Mouse (Mus musculus): Measurements from ENCODE around the gene Kcnc1.

Gene Kcnc1

DNA sequence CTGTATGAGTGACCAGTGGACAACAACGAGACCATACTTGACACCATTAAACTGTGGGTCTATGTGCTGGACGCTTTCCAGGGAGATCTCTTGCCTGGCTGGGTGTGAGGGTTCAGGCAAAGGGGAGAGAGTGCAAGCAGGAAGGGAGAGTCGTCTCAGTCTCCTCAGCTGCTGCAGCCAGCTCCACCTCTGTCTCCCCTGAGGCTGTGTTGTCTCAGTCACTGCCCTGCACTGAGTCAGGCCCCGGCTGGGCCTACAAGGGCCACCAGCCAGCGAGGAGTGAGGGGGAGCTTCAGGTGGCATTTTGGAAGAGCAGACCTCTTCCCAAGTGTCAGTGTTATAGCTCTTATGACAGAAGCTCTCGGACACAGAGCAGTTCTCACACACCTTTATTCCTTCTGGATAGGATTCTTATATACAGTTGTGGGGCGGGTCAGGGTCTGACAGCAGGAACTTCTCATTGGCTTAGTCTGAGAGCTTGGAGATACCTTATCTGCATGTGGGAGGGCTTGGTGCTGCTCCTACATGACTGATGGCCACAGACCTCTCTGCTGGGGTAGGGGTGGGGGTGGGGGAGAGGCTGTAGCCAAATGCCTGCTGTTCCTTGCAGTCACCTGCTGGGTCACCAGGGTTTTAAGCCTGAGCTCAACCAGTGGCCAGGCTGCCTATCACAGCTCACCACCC lies 74.9 kb downstream of the Kcnc1 start:
- DNase-seq (ENCODE audit: low spot score in 2 of 2): no peak

DNA sequence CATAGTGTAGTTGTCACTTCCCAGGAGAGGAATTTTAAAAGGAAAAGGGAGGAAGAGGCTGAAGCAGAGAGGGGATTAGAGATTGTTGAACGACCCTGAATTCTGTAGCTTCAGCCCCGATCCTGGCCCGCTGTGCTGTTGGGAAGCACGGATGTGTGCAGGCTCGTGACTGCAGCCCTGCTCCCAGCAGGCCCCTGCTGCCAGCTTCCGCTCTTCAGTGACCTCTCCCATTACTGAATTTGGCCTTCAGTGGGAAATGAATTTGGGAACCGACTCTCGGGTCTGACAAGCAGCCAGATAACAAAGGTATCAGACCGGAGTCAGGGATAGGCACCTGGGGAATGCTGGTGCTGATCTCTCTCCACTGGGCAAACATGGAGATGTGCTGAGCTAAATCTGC lies 76.8 kb downstream of the Kcnc1 start:
- DNase-seq (ENCODE audit: low spot score in 2 of 2): no peak

DNA sequence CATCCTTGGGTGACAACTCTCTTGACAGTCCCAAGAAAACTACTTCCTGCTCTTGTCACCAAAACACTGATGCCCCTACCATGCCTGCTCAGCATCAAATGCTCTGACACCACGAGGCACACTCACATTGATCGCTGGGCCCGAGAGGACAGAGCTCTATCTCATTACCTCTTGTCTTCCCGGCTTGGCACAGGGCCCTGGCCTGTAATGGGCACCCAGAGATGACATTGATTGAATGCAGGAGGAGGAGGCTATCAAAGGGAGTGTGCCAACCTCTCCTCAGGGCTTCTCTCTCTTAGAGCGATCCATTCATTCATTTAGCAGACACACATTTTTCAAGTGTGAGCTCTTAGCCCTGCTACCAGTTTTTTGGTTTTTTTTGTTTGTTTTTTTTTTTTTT lies 79.2 kb downstream of the Kcnc1 start:
- DNase-seq (ENCODE audit: low spot score in 2 of 2): no peak

DNA sequence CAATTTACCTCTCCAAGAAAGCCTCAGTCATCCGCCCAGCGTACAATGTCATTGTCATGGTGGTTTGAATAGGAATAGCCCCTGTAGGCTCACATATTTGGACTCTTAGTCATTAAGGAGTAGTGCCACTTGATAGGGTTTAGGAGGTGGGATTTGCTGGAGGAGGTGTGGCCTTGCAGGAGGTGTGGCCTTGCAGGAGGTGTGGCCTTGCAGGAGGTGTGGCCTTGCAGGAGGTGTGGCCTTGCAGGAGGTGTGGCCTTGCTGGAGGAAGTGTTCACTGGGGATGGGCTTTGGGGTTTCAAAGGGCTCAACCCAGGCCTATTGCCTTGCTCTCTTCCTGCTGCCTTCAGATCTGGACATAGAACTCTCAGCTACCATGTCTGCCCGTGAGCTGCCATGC lies 81.2 kb downstream of the Kcnc1 start:
- DNase-seq (ENCODE audit: low spot score in 2 of 2): no peak

GRCm38 (mm10) chr7:46479793-46480192 lies 83.5 kb downstream of the Kcnc1 start:
- DNase-seq (ENCODE audit: low spot score in 2 of 2): no peak

DNA sequence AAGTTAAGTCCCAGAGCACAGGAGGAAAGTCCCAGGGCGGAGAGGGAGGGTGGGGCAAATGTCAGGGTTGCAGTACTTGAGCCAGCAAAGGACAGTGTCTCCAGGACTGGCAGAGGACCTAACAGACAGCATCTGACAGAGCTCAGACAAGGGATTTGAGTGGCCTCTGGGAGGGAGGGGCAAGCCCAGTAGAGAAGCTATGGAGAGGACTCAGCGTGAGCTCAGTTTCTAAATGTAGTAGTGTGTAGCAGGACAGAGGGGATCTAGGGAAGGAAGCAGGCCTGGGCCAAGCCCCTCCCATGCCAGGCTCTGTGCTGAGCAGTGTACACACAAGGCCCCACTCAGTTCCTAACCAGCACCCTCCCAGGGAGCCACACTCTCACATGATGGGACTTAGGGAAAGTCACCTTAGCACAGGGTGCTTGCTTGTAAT lies 85.8 kb downstream of the Kcnc1 start:
- no peak for DNase-seq (ENCODE audit: low spot score in 2 of 2)

- no peak for DNase-seq (ENCODE audit: low spot score in 2 of 2)
These were observed 86.8 kb downstream of the Kcnc1 start for GRCm38 (mm10) chr7:46483050-46483449.

- no peak for DNase-seq (ENCODE audit: low spot score in 2 of 2)
These were observed 87.9 kb downstream of the Kcnc1 start for GRCm38 (mm10) chr7:46484223-46484622.

- no peak for DNase-seq (ENCODE audit: low spot score in 2 of 2)
These were observed 90.5 kb downstream of the Kcnc1 start for GRCm38 (mm10) chr7:46486761-46487160.

- DNase-seq (ENCODE audit: low spot score in 2 of 2): no peak
These were observed 91.1 kb downstream of the Kcnc1 start for GRCm38 (mm10) chr7:46487354-46487753.
